Mouse (Mus musculus) heart, postnatal 0 days (tissue): ENCODE data around the gene Tmem121.

Source experiments
- CTCF ChIP-seq: IDR thresholded peaks from 2 replicates; pipeline ENCODE4 v1.5.1; 2016; ENCODE audit warnings: antibody characterized with exemption, control low read depth, low read depth
- EP300 ChIP-seq: IDR thresholded peaks from 2 replicates; pipeline ENCODE4 v1.6.1; 2016; ENCODE audit warnings: antibody characterized with exemption, low read depth

DNA sequence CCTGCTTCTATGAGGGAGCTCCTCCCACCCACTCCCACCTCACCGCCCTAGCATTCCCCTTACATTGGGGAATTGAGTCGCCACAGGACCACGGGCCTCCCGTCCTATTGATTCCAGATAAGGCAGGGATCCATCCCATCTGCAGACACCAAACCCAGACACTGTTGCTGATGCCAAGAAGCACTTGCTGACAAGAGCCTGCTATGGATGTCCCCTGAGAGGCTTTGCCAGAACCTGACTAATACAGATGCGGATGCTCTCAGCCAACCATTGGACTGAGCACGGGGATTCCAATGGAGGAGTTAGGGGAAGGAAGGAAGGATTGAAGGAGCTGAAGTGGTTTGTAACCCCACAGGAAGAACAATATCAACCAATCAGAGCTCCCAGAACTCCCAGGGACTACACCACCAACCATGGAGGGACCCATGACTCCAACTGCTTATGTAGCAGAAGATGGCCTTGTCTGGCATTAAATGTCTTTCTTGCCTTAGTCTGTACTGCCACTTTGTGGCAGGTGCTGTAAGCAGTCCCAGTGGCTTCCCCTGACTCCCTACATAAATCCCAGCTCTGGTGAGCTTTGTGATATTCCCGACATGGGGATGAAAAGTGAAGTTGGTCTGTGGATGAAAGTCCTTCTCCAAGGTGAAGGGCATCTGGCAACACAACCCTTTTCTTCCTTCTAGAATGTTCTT, 19.7 kb downstream of the Tmem121 start:
- no peak; the same call in 1 of the 2 replicates for TF ChIP-seq CTCF
- no peak for TF ChIP-seq EP300
